Mouse (Mus musculus): ENCODE results near the gene Gm28048.

- TF ChIP-seq CTCF (IDR thresholded peaks at IDR 0.05; ENCODE audit: control insufficient read depth, insufficient read depth, insufficient replicate concordance, low read depth, low read length), result no peak
- TF ChIP-seq POLR2A (IDR thresholded peaks at IDR 0.05; ENCODE audit: control insufficient read depth, low read depth, low read length), result no peak
Measured at GRCm38 (mm10) chr11:22962101-22962500, 19.8 kb downstream of the Gm28048 start.
